Mouse (Mus musculus) megakaryocyte, embryonic 14.5 days (primary cell): ENCODE data around the gene Hdc. TPM values are rescaled to one million over a fixed set of nuclear protein-coding genes. Genes with fewer than 3 reads are reported as not detected.

Experiments used
- H3K27me3 ChIP-seq: replicated peaks from 2 replicates; pipeline ENCODE3; 2012; ENCODE audit warnings: inconsistent platforms
- H3K36me3 ChIP-seq: replicated peaks from 2 replicates; pipeline ENCODE3; 2012; ENCODE audit warnings: low read length, inconsistent platforms, mixed read lengths
- H3K4me1 ChIP-seq: 2 replicates; pipeline ENCODE4 v1.6.1; 2012; ENCODE audit warnings: inconsistent platforms
- H3K4me3 ChIP-seq: replicated peaks from 2 replicates; pipeline ENCODE3; 2012; ENCODE audit warnings: moderate library complexity, mild to moderate bottlenecking, inconsistent platforms
- H3K9me3 ChIP-seq: 2 replicates; pipeline ENCODE4 v1.6.1; 2012; ENCODE audit warnings: inconsistent platforms
- FLI1 ChIP-seq: IDR thresholded peaks from 2 replicates; pipeline ENCODE4 v1.6.1; 2012; ENCODE audit warnings: low read length, inconsistent platforms, mixed read lengths
- GATA1 ChIP-seq: IDR thresholded peaks from 3 replicates; pipeline ENCODE4 v1.6.1; 2012; ENCODE audit warnings: mixed read lengths, low read length, inconsistent platforms, borderline replicate concordance
- polyA plus RNA-seq: library from polyadenylated mRNA; stranded (reverse); fragments of >175 nt; gene quantifications from 2 replicates; pipeline ENCODE4 v1.2.3, GENCODE M21; 2012; ENCODE audit warnings: low replicate concordance; ENCODE audit not compliant: insufficient read depth

Hdc gene
- polyA plus RNA-seq, 1 experiment, result 8.8 TPM

DNA sequence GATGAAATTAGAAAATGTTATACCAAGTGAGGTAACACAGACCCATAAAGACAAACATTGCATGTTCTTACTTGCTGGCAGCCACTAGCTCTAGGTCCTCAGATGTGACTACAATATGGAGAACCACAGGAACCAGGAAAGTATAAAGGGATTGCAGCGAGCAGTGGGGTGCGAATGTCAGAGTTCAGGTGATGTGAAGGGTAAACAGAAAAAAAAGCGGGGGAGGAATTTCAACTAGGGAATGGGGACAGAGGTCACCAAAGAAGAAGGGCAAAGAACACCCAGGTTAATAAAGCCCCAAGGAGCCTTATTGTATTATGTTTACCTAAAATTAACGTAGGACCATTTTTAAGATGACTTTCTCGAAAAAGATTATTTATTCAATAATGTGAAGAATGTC, 73.8 kb downstream of the Hdc start:
- Histone ChIP-seq H3K4me3 (no peak overlapping the region), H3K36me3 (no peaks in the 10 kb centered on the region), H3K4me1 (peaks cover 63% of the 10 kb centered on the region), H3K9me3 (no peaks in the 10 kb centered on the region), H3K27me3 (peaks cover 2% of the 10 kb centered on the region)
- TF ChIP-seq GATA1 (no peak), FLI1 (no peak)

Other genes with a start within 250 kb of the Hdc start
- 0.38 TPM in 2 replicates for gene Atp8b4, start 118.6 kb downstream of the Hdc start, polyA plus RNA-seq
- gene Slc27a2, start 66.9 kb downstream of the Hdc start, polyA plus RNA-seq, result not detected in 2 replicates
- 1.8 and 6.0 TPM in 2 replicates for gene Gabpb1, start 57.0 kb upstream of the Hdc start, polyA plus RNA-seq
- 1.3 and 9.7 TPM in 2 replicates for gene Usp8, start 88.0 kb upstream of the Hdc start, polyA plus RNA-seq
- gene Usp50, start 164.2 kb upstream of the Hdc start, polyA plus RNA-seq, result 0.11 TPM in 1 of 2 replicates, not detected in the other